Mouse (Mus musculus): Measurements from ENCODE around the gene Zfand3. TPM values are rescaled to one million over a fixed set of nuclear protein-coding genes. Genes with fewer than 3 reads are reported as not detected.
A peak's percentile ranks its signal among the peaks of the same experiment; 100 is the strongest.

Zfand3 gene
- polyA plus RNA-seq, 1 experiment from 2014 or later: 59.5 TPM

DNA sequence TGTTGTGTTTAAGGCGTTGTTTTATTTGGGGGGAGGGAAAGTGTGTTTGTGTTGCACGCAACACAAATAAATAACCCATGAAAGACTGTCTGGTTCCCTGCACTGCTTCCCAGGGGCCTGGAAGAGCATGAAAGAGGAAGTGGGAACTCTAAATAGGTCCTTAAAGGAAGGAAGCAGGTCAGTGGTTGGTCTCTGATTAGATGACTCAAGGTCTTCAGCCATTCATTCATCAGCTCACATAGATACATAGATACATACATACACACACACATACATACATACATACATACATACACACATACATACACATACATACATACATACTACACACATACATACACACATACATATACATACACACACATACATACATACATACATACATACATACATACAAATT lies 13.7 kb upstream of the Zfand3 start:
- Histone ChIP-seq H3K9me3 (replicated peaks; ENCODE audit: control insufficient read depth, low read length) (no peaks in the 10 kb centered on the region), H3K27ac (ENCODE audit: low read depth, low read length) (no peak overlapping the region), H3K4me1 (ENCODE audit: control insufficient read depth, insufficient read depth, low read length) (no peaks in the 10 kb centered on the region), H3K4me3 (ENCODE audit: low read depth, low read length) (no peak overlapping the region), H3K9ac (ENCODE audit: low read length) (no peak overlapping the region), H3K36me3 (ENCODE audit: control insufficient read depth, insufficient read depth, low read length) (no peaks in the 10 kb centered on the region), H3K27me3 (replicated peaks; ENCODE audit: control insufficient read depth, insufficient read depth, low read length) (no peaks in the 10 kb centered on the region), H3K4me2 (ENCODE audit: low read length) (no peak overlapping the region)
- WGBS: 90% methylated on average over 2 of the region's 2 CpGs
- ATAC-seq (no peak), DNase-seq (ENCODE audit: low spot score) (no peak)

DNA sequence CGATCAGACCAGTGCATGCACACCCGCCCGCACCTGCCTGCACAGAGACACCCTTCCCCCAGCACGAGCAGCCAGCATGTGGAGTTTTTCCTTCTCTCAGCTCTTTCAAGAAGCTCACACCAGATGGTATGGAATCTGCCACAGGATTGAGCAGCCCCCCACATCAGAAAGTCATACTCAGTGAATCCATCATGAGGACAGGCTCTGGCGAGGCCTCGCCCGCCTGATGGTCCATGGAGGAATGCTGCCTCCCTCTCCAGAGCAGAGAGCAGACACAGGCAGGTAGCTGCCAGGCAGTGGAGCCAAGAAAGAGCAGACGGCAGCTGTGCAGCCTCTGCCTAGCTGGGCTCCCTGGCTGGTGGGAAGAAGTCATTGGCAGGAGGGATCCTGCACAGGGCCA lies 11.0 kb upstream of the Zfand3 start:
- peak; percentile 78 for DNase-seq (ENCODE audit: low spot score)
- ATAC-seq: peak; percentile 87
- peak overlapping the region; percentile 64; the same call in 1 of the 2 replicates for H3K27ac ChIP-seq (ENCODE audit: low read depth, low read length)

DNA sequence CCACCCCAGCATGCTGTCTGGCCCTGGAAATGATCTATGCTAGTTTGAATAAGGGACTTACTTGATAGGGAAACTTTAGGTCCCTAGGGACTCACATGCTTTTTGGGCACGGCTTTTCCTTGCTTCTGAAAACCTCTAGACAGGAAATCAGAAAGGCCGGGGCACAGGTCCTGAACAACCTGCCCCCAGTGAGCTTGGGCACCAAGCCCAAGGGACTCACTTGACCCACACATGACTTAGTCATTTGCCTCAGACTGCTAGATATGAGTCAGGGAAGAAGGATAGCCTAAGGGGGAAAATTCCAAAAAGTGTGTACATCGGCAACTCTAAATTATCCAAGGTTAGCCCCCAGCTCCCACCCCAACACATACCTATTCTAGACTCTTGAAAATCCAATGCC lies 10.5 kb upstream of the Zfand3 start:
- no peaks in the 10 kb centered on the region for H3K9me3 ChIP-seq (replicated peaks; ENCODE audit: control insufficient read depth, low read length)

More for the DNA sequence above, 11.0 kb upstream of the Zfand3 start:
- H3K9me3 ChIP-seq (replicated peaks; ENCODE audit: control insufficient read depth, low read length): no peaks in the 10 kb centered on the region
- no peak overlapping the region for H3K4me2 ChIP-seq (ENCODE audit: low read length)
- H3K36me3 ChIP-seq (ENCODE audit: control insufficient read depth, insufficient read depth, low read length): no peaks in the 10 kb centered on the region
- no peak overlapping the region for H3K4me3 ChIP-seq (ENCODE audit: low read depth, low read length)
- WGBS: 67% methylated on average over 8 of the region's 8 CpGs
- H3K4me1 ChIP-seq (ENCODE audit: control insufficient read depth, insufficient read depth, low read length): no peaks in the 10 kb centered on the region
- H3K27me3 ChIP-seq (replicated peaks; ENCODE audit: control insufficient read depth, insufficient read depth, low read length): no peaks in the 10 kb centered on the region
- H3K9ac ChIP-seq (ENCODE audit: low read length): no peak overlapping the region

DNA sequence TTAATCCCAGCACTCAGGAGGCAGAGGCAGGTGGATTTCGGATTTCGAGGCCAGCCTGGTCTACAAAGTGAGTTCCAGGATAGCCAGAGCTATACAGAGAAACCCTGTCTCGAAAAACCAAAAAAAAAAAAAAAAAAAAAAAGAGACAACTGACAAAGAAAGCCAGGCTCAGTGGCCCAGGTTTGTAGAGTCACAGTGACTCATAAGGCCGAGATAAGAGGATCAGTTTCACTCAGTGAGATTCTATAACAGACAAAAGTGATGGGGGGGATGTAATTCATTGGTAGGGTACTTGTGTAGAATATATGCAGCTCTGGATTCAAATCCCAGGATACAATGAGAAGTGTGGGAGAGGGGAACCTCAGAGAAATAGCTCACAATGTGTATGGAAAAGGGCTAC lies 10.1 kb upstream of the Zfand3 start:
- H3K9ac ChIP-seq (ENCODE audit: low read length): no peak overlapping the region
- WGBS: 91% methylated on average over 4 of the region's 4 CpGs
- no peak for ATAC-seq
- no peak overlapping the region for H3K4me2 ChIP-seq (ENCODE audit: low read length)
- no peaks in the 10 kb centered on the region for H3K9me3 ChIP-seq (replicated peaks; ENCODE audit: control insufficient read depth, low read length)
- no peak overlapping the region for H3K27ac ChIP-seq (ENCODE audit: low read depth, low read length)
- no peak overlapping the region for H3K4me3 ChIP-seq (ENCODE audit: low read depth, low read length)
- no peaks in the 10 kb centered on the region for H3K4me1 ChIP-seq (ENCODE audit: control insufficient read depth, insufficient read depth, low read length)
- no peaks in the 10 kb centered on the region for H3K27me3 ChIP-seq (replicated peaks; ENCODE audit: control insufficient read depth, insufficient read depth, low read length)
- no peaks in the 10 kb centered on the region for H3K36me3 ChIP-seq (ENCODE audit: control insufficient read depth, insufficient read depth, low read length)
- DNase-seq (ENCODE audit: low spot score): no peak

More for the DNA sequence above, 10.5 kb upstream of the Zfand3 start:
- Histone ChIP-seq H3K36me3 (ENCODE audit: control insufficient read depth, insufficient read depth, low read length) (no peaks in the 10 kb centered on the region), H3K4me3 (ENCODE audit: low read depth, low read length) (no peak overlapping the region), H3K4me1 (ENCODE audit: control insufficient read depth, insufficient read depth, low read length) (no peaks in the 10 kb centered on the region), H3K9ac (ENCODE audit: low read length) (no peak overlapping the region), H3K27me3 (replicated peaks; ENCODE audit: control insufficient read depth, insufficient read depth, low read length) (no peaks in the 10 kb centered on the region), H3K27ac (ENCODE audit: low read depth, low read length) (peak overlapping the region; percentile 64; the same call in 1 of the 2 replicates), H3K4me2 (ENCODE audit: low read length) (no peak overlapping the region)
- 83% methylated on average over 3 of the region's 3 CpGs for WGBS
- DNase-seq (ENCODE audit: low spot score) (no peak), ATAC-seq (no peak)

DNA sequence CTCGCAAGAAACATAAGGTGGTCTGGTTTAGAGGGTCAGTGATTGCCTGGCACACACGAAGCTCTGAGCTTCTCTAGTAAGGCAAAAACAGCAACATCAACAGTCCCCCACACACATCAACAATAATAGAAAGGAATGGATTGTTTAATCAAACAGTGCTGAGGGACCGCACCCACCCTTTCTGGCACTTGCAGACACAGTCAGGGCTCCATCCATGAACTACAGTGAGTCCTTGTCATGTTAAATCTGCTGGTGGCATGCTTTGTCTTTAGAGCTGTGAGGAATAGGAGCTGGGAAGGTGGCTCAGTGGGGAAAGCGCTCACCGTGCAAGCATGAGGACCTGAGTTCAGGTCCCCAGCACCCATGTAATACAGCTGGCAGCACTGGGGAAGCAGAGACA lies 8.5 kb upstream of the Zfand3 start:
- Histone ChIP-seq H3K27me3 (replicated peaks; ENCODE audit: control insufficient read depth, insufficient read depth, low read length) (no peaks in the 10 kb centered on the region), H3K27ac (ENCODE audit: low read depth, low read length) (no peak overlapping the region), H3K4me2 (ENCODE audit: low read length) (no peak overlapping the region), H3K9ac (ENCODE audit: low read length) (no peak overlapping the region), H3K4me3 (ENCODE audit: low read depth, low read length) (no peak overlapping the region), H3K36me3 (ENCODE audit: control insufficient read depth, insufficient read depth, low read length) (no peaks in the 10 kb centered on the region), H3K9me3 (replicated peaks; ENCODE audit: control insufficient read depth, low read length) (no peaks in the 10 kb centered on the region), H3K4me1 (ENCODE audit: control insufficient read depth, insufficient read depth, low read length) (no peaks in the 10 kb centered on the region)
- DNase-seq (ENCODE audit: low spot score): no peak
- WGBS: 86% methylated on average over 5 of the region's 5 CpGs
- ATAC-seq: no peak

DNA sequence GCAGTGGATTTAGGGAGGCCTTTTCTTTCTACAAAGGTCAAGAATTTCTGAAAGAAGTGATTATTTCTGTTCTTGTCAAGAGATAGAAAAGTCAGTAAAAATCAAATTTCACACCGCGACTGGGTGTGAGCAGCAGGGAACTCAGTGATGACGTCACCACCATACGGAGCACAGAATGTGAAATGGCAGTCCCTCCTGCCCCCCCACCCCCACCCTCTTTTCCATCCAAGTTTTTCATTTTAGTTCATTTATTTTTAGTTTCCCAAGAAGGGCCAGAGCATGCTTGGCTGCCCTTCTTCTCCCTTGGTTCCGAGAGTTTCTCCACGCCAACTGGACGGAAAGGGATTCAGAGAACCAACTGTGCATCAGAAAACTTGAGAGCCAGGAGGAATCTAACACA lies 6.8 kb upstream of the Zfand3 start:
- no peak overlapping the region for H3K9ac ChIP-seq (ENCODE audit: low read length)
- H3K4me2 ChIP-seq (ENCODE audit: low read length): no peak overlapping the region
- H3K27ac ChIP-seq (ENCODE audit: low read depth, low read length): no peak overlapping the region
- no peaks in the 10 kb centered on the region for H3K9me3 ChIP-seq (replicated peaks; ENCODE audit: control insufficient read depth, low read length)
- no peak overlapping the region for H3K4me3 ChIP-seq (ENCODE audit: low read depth, low read length)
- ATAC-seq (no peak), DNase-seq (ENCODE audit: low spot score) (peak; percentile 28)
- no peaks in the 10 kb centered on the region for H3K4me1 ChIP-seq (ENCODE audit: control insufficient read depth, insufficient read depth, low read length)
- H3K36me3 ChIP-seq (ENCODE audit: control insufficient read depth, insufficient read depth, low read length): no peaks in the 10 kb centered on the region
- WGBS: 73% methylated on average over 7 of the region's 7 CpGs
- no peaks in the 10 kb centered on the region for H3K27me3 ChIP-seq (replicated peaks; ENCODE audit: control insufficient read depth, insufficient read depth, low read length)

DNA sequence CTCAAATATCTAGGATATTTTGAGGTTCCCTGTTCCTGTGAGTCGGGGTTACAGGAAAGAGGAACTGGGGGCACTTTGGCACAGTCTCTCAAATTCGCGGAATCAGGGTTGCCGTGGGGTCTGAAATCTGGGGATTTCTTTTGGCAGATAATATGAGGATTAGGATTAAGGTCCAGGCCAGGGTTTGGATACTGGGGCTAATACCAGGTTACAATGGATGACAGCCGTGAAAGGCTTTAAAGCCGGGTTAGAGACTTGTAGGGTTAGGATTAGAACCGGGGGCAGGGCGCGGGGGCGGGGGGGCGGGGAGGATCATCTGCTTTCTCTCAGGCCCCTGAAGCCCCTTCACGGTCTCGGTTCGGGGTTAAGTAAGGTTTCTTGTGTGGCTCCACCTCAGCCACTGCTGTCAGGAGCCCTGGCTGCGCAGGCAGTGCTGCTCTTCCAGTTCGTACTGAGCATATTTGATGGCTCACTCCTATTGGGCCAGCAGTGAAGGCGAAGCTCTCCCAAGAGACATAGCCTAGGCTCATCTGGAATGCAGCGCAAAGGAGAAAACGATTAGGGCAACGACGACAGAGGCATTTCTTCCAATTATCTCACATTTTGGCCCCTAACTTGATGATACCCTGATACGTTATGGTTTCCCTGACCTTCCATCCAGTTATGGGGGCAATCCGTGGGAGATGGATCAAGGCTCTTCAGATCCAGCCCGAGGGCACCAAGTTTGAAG lies 5.8 kb upstream of the Zfand3 start:
- Histone ChIP-seq H3K36me3 (ENCODE audit: control insufficient read depth, insufficient read depth, low read length) (no peaks in the 10 kb centered on the region), H3K4me1 (ENCODE audit: control insufficient read depth, insufficient read depth, low read length) (peaks cover 3% of the 10 kb centered on the region), H3K9ac (ENCODE audit: low read length) (no peak overlapping the region), H3K27ac (ENCODE audit: low read depth, low read length) (no peak overlapping the region), H3K4me3 (ENCODE audit: low read depth, low read length) (no peak overlapping the region), H3K4me2 (ENCODE audit: low read length) (no peak overlapping the region), H3K9me3 (replicated peaks; ENCODE audit: control insufficient read depth, low read length) (no peaks in the 10 kb centered on the region), H3K27me3 (replicated peaks; ENCODE audit: control insufficient read depth, insufficient read depth, low read length) (no peaks in the 10 kb centered on the region)
- ATAC-seq (no peak), DNase-seq (ENCODE audit: low spot score) (no peak)
- 66% methylated on average over 24 of the region's 24 CpGs for WGBS

DNA sequence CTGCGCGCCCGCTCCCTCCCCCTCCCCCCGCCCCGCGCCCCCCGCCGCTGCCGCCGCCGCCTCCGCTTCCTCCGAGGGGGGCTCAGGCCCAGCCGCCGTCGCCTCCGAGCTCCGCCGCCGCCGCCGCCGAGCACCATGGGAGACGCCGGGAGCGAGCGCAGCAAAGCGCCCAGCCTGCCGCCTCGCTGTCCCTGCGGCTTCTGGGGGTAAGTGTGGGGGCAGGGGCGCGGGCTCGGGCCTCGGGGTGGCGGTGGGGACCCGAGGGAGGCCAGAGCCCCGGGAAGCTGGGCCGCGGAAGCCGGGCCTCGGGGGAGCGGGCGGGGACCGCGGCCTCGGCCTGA lies 540 bp downstream of the Zfand3 start:
- Histone ChIP-seq H3K9me3 (replicated peaks; ENCODE audit: control insufficient read depth, low read length) (no peaks in the 10 kb centered on the region), H3K4me3 (ENCODE audit: low read depth, low read length) (peak overlapping the region; percentile 95), H3K27ac (ENCODE audit: low read depth, low read length) (peak overlapping the region; percentile 100), H3K27me3 (replicated peaks; ENCODE audit: control insufficient read depth, insufficient read depth, low read length) (no peaks in the 10 kb centered on the region), H3K9ac (ENCODE audit: low read length) (peak overlapping the region; percentile 98), H3K4me2 (ENCODE audit: low read length) (peak overlapping the region; percentile 78), H3K36me3 (ENCODE audit: control insufficient read depth, insufficient read depth, low read length) (no peaks in the 10 kb centered on the region), H3K4me1 (ENCODE audit: control insufficient read depth, insufficient read depth, low read length) (peaks cover 31% of the 10 kb centered on the region)
- peak; percentile 49; the same call in 1 of the 2 replicates for ATAC-seq
- DNase-seq (ENCODE audit: low spot score): no peak
- WGBS: under 1% methylated on average over 26 of the region's 47 CpGs

DNA sequence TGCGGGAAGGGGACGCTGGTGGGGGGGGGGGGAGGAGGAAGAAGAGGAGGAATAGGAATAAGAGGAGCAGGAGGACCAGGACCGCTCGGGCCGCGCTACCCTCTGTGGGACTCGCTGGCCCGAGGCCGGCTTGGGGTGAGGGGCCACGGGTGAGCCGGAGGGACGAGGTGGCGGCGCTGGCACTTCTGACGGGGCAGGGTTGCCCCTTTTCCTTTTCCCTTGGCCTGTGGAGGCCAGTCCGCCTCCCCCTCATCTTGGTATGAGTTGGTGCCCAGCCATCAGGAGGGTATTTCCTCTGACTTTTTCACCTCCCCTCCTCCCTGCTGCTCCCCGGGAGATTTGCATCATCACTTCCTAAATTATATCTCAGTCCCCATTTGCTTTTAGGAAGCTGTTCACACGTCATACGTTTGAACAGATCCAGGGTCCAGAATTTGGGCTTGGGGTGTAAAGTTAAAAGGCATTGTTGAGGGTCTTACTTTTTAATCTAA lies 963 bp downstream of the Zfand3 start:
- Histone ChIP-seq H3K9ac (ENCODE audit: low read length) (peak overlapping the region; percentile 98), H3K4me1 (ENCODE audit: control insufficient read depth, insufficient read depth, low read length) (peaks cover 31% of the 10 kb centered on the region), H3K9me3 (replicated peaks; ENCODE audit: control insufficient read depth, low read length) (no peaks in the 10 kb centered on the region), H3K27ac (ENCODE audit: low read depth, low read length) (peak overlapping the region; percentile 100), H3K36me3 (ENCODE audit: control insufficient read depth, insufficient read depth, low read length) (no peaks in the 10 kb centered on the region), H3K4me3 (ENCODE audit: low read depth, low read length) (peak overlapping the region; percentile 95), H3K27me3 (replicated peaks; ENCODE audit: control insufficient read depth, insufficient read depth, low read length) (no peaks in the 10 kb centered on the region), H3K4me2 (ENCODE audit: low read length) (peak overlapping the region; percentile 78)
- ATAC-seq (no peak; the same call in 1 of the 2 replicates), DNase-seq (ENCODE audit: low spot score) (peak; percentile 32)
- WGBS: 0% methylated on average over 17 of the region's 19 CpGs
